In the genomic region with DNA sequence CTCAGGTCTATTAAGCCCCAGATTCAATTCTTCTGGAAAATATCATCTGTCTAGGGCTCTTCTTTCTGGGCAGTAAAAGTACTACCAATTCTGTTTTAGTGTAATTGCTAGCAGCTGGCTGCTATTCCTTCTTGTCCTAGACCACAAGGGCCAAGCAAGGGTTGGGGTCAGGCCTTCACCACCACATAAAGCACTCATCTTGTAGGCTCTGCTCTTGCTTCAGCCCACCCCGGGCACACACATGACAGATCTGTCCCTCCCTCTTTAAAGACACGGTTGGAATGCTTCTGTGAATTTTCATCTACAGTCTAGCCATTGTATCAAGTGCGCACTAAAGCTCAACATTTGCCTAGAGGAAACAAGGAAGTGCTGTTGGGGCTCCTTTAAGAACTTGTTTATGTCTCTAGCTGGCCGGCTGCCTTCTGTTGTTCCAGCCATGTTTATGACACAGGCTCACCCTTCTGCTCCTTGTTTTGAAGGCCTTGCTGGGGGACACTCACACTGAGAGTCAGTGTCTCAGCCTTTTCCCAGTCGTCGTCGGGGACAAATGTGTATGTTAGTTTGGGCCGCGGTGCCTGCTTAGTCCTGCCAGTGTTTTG, we compare ENCODE assay signal across 15 mouse cellular contexts.
DNase-seq lines count a peak whose midpoint lies in the region; ATAC-seq and TF ChIP-seq lines count a peak whose summit lies in the region.
"Had no signal": no experiment of that assay in that cellular context is flagged by ENCODE, and none has a peak within 500 bp of the region (broad histone marks: within the 10 kb centered on the region; RNA-seq: fewer than 3 reads in every experiment).

No protein-coding gene starts in this region.

- TF ChIP-seq EP300 in liver, postnatal 0 days (IDR thresholded peaks at IDR 0.05; ENCODE audit: low read depth) = no peak

- ATAC-seq in kidney, postnatal 0 days (replicated peaks; ENCODE audit: low FRiP score, low read depth) = no peak; the same call in 1 of the 2 replicates
- no peak for ATAC-seq in intestine, embryonic 14.5 days (replicated peaks; ENCODE audit: low FRiP score, low TSS enrichment, low read depth)
- no peak for ATAC-seq in liver, postnatal 0 days
- ATAC-seq: forebrain, embryonic 15.5 days had no signal

- DNase-seq in kidney, postnatal 0 days (ENCODE audit: low spot score) = peak; percentile 83
- no peak for DNase-seq in kidney, postnatal 25 days
- DNase-seq in intestine, embryonic 14.5 days (ENCODE audit: low spot score) = no peak
- no peak for DNase-seq in limb, embryonic 10.5 days (ENCODE audit: low spot score)
- peak; percentile 48 for DNase-seq in lung, postnatal 36 days
- DNase-seq in liver, postnatal 0 days = no peak
- DNase-seq in layer of hippocampus, adult 11-12 months (ENCODE audit: low spot score) = no peak
- DNase-seq: adrenal gland, postnatal 10 days; cerebellum, adult 9-10 months; heart, postnatal 36 days; thymus, postnatal 4 days had no signal

- H3K9me3 ChIP-seq in kidney, postnatal 0 days (replicated peaks; ENCODE audit: low read length) = no peaks in the 10 kb centered on the region
- no peaks in the 10 kb centered on the region for H3K9me3 ChIP-seq in intestine, embryonic 14.5 days (ENCODE audit: control insufficient read depth, low read length)
- no peaks in the 10 kb centered on the region for H3K9me3 ChIP-seq in limb, embryonic 10.5 days (replicated peaks)
- H3K9me3 ChIP-seq in liver, postnatal 0 days (ENCODE audit: low read length) = no peaks in the 10 kb centered on the region
- H3K9me3 ChIP-seq: embryonic facial prominence, embryonic 15.5 days; forebrain, embryonic 15.5 days; liver, embryonic 15.5 days had no signal

- H3K4me1 ChIP-seq in kidney, postnatal 0 days (replicated peaks; ENCODE audit: insufficient read depth, low read length) = no peaks in the 10 kb centered on the region
- 0 out of 2 replicates have a peak, but pooled peaks cover 5% of the 10 kb centered on the region for H3K4me1 ChIP-seq in intestine, embryonic 14.5 days (replicated peaks; ENCODE audit: control insufficient read depth, insufficient read depth, low read length)
- H3K4me1 ChIP-seq in limb, embryonic 10.5 days = peaks cover 12% of the 10 kb centered on the region
- H3K4me1 ChIP-seq in liver, postnatal 0 days (ENCODE audit: insufficient read depth) = peaks cover 2% of the 10 kb centered on the region; the same call in 1 of the 2 replicates
- H3K4me1 ChIP-seq: forebrain, embryonic 15.5 days; liver, embryonic 15.5 days had no signal

- no peak overlapping the region for H3K9ac ChIP-seq in kidney, postnatal 0 days (ENCODE audit: low read depth, low read length)
- no peak overlapping the region for H3K9ac ChIP-seq in intestine, embryonic 14.5 days (ENCODE audit: low read length)
- H3K9ac ChIP-seq in liver, postnatal 0 days (replicated peaks) = no peak overlapping the region
- H3K9ac ChIP-seq: embryonic facial prominence, embryonic 15.5 days; forebrain, embryonic 15.5 days; liver, embryonic 15.5 days had no signal

- no peaks in the 10 kb centered on the region for H3K27me3 ChIP-seq in kidney, postnatal 0 days (ENCODE audit: insufficient read depth, low read length)
- no peaks in the 10 kb centered on the region for H3K27me3 ChIP-seq in intestine, embryonic 14.5 days (replicated peaks; ENCODE audit: control insufficient read depth, insufficient read depth, low read length)
- H3K27me3 ChIP-seq in limb, embryonic 10.5 days (ENCODE audit: low read depth, poor library complexity, severe bottlenecking) = no peaks in the 10 kb centered on the region
- H3K27me3 ChIP-seq in liver, postnatal 0 days (ENCODE audit: insufficient read depth, low read length) = no peaks in the 10 kb centered on the region
- H3K27me3 ChIP-seq: CH12.LX; embryonic facial prominence, embryonic 15.5 days; forebrain, embryonic 15.5 days; liver, embryonic 15.5 days had no signal

- H3K4me2 ChIP-seq in kidney, postnatal 0 days (ENCODE audit: low read length) = no peak overlapping the region
- H3K4me2 ChIP-seq in intestine, embryonic 14.5 days (ENCODE audit: low read length) = no peak overlapping the region
- no peak overlapping the region for H3K4me2 ChIP-seq in liver, postnatal 0 days (ENCODE audit: low read depth, low read length)
- H3K4me2 ChIP-seq: embryonic facial prominence, embryonic 15.5 days; forebrain, embryonic 15.5 days; liver, embryonic 15.5 days had no signal

- peak overlapping the region; percentile 36 for H3K27ac ChIP-seq in kidney, postnatal 0 days
- H3K27ac ChIP-seq in intestine, embryonic 14.5 days (ENCODE audit: low read depth) = peak overlapping the region; percentile 30
- H3K27ac ChIP-seq in limb, embryonic 10.5 days = peak overlapping the region; percentile 32; the same call in 1 of the 2 replicates
- H3K27ac ChIP-seq in liver, postnatal 0 days (ENCODE audit: low read depth) = no peak overlapping the region
- H3K27ac ChIP-seq: embryonic facial prominence, embryonic 15.5 days; forebrain, embryonic 15.5 days; liver, embryonic 15.5 days had no signal

- H3K4me3 ChIP-seq in kidney, postnatal 0 days (replicated peaks; ENCODE audit: low read depth, low read length) = no peak overlapping the region
- no peak overlapping the region for H3K4me3 ChIP-seq in intestine, embryonic 14.5 days (ENCODE audit: low read depth, low read length)
- H3K4me3 ChIP-seq in limb, embryonic 10.5 days = no peak overlapping the region
- H3K4me3 ChIP-seq in liver, postnatal 0 days (ENCODE audit: low read depth, low read length) = no peak overlapping the region
- H3K4me3 ChIP-seq: embryonic facial prominence, embryonic 15.5 days; forebrain, embryonic 15.5 days; liver, embryonic 15.5 days had no signal

- no peak for TF ChIP-seq CTCF in kidney, postnatal 0 days (IDR thresholded peaks at IDR 0.05; ENCODE audit: low read depth)
- TF ChIP-seq CTCF in liver, postnatal 0 days (IDR thresholded peaks at IDR 0.05; ENCODE audit: low read depth) = no peak

- WGBS in kidney, postnatal 0 days = 28% methylated on average over 9 of the region's 9 CpGs
- WGBS in intestine, embryonic 14.5 days = 30% methylated on average over 9 of the region's 9 CpGs
- 55% methylated on average over 9 of the region's 9 CpGs for WGBS in limb, embryonic 10.5 days
- 61% methylated on average over 9 of the region's 9 CpGs for WGBS in liver, postnatal 0 days (ENCODE audit: insufficient replicate concordance)

- no peaks in the 10 kb centered on the region for H3K36me3 ChIP-seq in kidney, postnatal 0 days (ENCODE audit: insufficient read depth, low read length)
- no peaks in the 10 kb centered on the region for H3K36me3 ChIP-seq in intestine, embryonic 14.5 days (ENCODE audit: control insufficient read depth, insufficient read depth, low read length)
- H3K36me3 ChIP-seq in limb, embryonic 10.5 days = no peaks in the 10 kb centered on the region
- H3K36me3 ChIP-seq in liver, postnatal 0 days (replicated peaks; ENCODE audit: insufficient read depth, low read length) = no peaks in the 10 kb centered on the region
- H3K36me3 ChIP-seq: embryonic facial prominence, embryonic 15.5 days; forebrain, embryonic 15.5 days; liver, embryonic 15.5 days had no signal

Comparison
In these comparisons a context has a peak if more than half of its experiments do, and no peak if none do; other contexts are left out.
1. DNase-seq: peak in kidney, postnatal 0 days (single experiment) and lung, postnatal 36 days (single experiment); none in kidney, postnatal 25 days (0 of 2), intestine, embryonic 14.5 days (single experiment), limb, embryonic 10.5 days (single experiment), liver, postnatal 0 days (single experiment) and layer of hippocampus, adult 11-12 months (single experiment).